Mouse (Mus musculus): Measurements from ENCODE around the gene Kmo. TPM values are rescaled to one million over a fixed set of nuclear protein-coding genes. Genes with fewer than 3 reads are reported as not detected.

The Kmo gene
- polyA plus RNA-seq (2015; fragmentation: Nextera tagmentation; extraction: Ambion mirVana), result 0.16 and 0.22 TPM in 2 replicates

GRCm38 (mm10) chr1:175619814-175620431, at the start of gene Kmo:
Kmo (plus strand) TSS chr1:175620381.
- H3K4me2 ChIP-seq (replicated peaks; ENCODE audit: low read depth, low read length), result no peak within 1 kb of the TSS
- 90% methylated on average over 13 of the region's 13 CpGs for WGBS

GRCm38 (mm10) chr1:175574129-175574528, 46.1 kb upstream of the Kmo start:
- H3K4me3 ChIP-seq (ENCODE audit: low read length), result no peak overlapping the region
- no peaks in the 10 kb centered on the region for H3K36me3 ChIP-seq (ENCODE audit: insufficient read depth, low read length)
- no peak overlapping the region for H3K9ac ChIP-seq (replicated peaks; ENCODE audit: low read length)
- H3K27me3 ChIP-seq (ENCODE audit: insufficient read depth, low read length), result no peaks in the 10 kb centered on the region
- ATAC-seq (ENCODE audit: low FRiP score, low TSS enrichment), result no peak
- no peak overlapping the region for H3K4me2 ChIP-seq (replicated peaks; ENCODE audit: low read depth, low read length)
- no peaks in the 10 kb centered on the region for H3K4me1 ChIP-seq (ENCODE audit: insufficient read depth, low read length)
- H3K27ac ChIP-seq (ENCODE audit: low read length), result no peak overlapping the region
- 91% methylated on average over 2 of the region's 2 CpGs for WGBS
- H3K9me3 ChIP-seq (ENCODE audit: low read length), result no peaks in the 10 kb centered on the region

More at GRCm38 (mm10) chr1:175619814-175620431, at the start of gene Kmo:
- Histone ChIP-seq H3K36me3 (ENCODE audit: insufficient read depth, low read length) (peaks cover 31% of the 10 kb centered on the region), H3K4me1 (ENCODE audit: insufficient read depth, low read length) (peaks cover 10% of the 10 kb centered on the region), H3K4me3 (ENCODE audit: low read length) (no peak within 1 kb of the TSS), H3K9ac (replicated peaks; ENCODE audit: low read length) (no peak within 1 kb of the TSS), H3K27me3 (ENCODE audit: insufficient read depth, low read length) (no peaks in the 10 kb centered on the region), H3K9me3 (ENCODE audit: low read length) (no peaks in the 10 kb centered on the region), H3K27ac (ENCODE audit: low read length) (no peak within 1 kb of the TSS)
- ATAC-seq (ENCODE audit: low FRiP score, low TSS enrichment), result no peak

- H3K27me3 ChIP-seq (ENCODE audit: insufficient read depth, low read length), result no peaks in the 10 kb centered on the region
- no peak overlapping the region for H3K4me3 ChIP-seq (ENCODE audit: low read length)
- H3K9me3 ChIP-seq (ENCODE audit: low read length), result no peaks in the 10 kb centered on the region
- ATAC-seq (ENCODE audit: low FRiP score, low TSS enrichment), result no peak
- H3K27ac ChIP-seq (ENCODE audit: low read length), result no peak overlapping the region
- H3K4me2 ChIP-seq (replicated peaks; ENCODE audit: low read depth, low read length), result no peak overlapping the region
- H3K36me3 ChIP-seq (ENCODE audit: insufficient read depth, low read length), result no peaks in the 10 kb centered on the region
- no peaks in the 10 kb centered on the region for H3K4me1 ChIP-seq (ENCODE audit: insufficient read depth, low read length)
- H3K9ac ChIP-seq (replicated peaks; ENCODE audit: low read length), result no peak overlapping the region
- WGBS, result 73% methylated on average over 2 of the region's 2 CpGs
Observed at GRCm38 (mm10) chr1:175578425-175579096, 41.6 kb upstream of the Kmo start.

- Histone ChIP-seq H3K4me2 (replicated peaks; ENCODE audit: low read depth, low read length) (no peak overlapping the region), H3K9ac (replicated peaks; ENCODE audit: low read length) (no peak overlapping the region), H3K27me3 (ENCODE audit: insufficient read depth, low read length) (no peaks in the 10 kb centered on the region), H3K4me1 (ENCODE audit: insufficient read depth, low read length) (no peaks in the 10 kb centered on the region), H3K36me3 (ENCODE audit: insufficient read depth, low read length) (no peaks in the 10 kb centered on the region), H3K27ac (ENCODE audit: low read length) (no peak overlapping the region), H3K9me3 (ENCODE audit: low read length) (no peaks in the 10 kb centered on the region), H3K4me3 (ENCODE audit: low read length) (no peak overlapping the region)
- no peak for ATAC-seq (ENCODE audit: low FRiP score, low TSS enrichment)
- 86% methylated on average over 9 of the region's 9 CpGs for WGBS
Observed at GRCm38 (mm10) chr1:175579598-175580235, 40.5 kb upstream of the Kmo start.

- H3K27ac ChIP-seq (ENCODE audit: low read length), result no peak overlapping the region
- H3K36me3 ChIP-seq (ENCODE audit: insufficient read depth, low read length), result no peaks in the 10 kb centered on the region
- WGBS, result 85% methylated on average over 7 of the region's 7 CpGs
- H3K9ac ChIP-seq (replicated peaks; ENCODE audit: low read length), result no peak overlapping the region
- no peaks in the 10 kb centered on the region for H3K4me1 ChIP-seq (ENCODE audit: insufficient read depth, low read length)
- H3K4me2 ChIP-seq (replicated peaks; ENCODE audit: low read depth, low read length), result no peak overlapping the region
- no peaks in the 10 kb centered on the region for H3K27me3 ChIP-seq (ENCODE audit: insufficient read depth, low read length)
- no peak overlapping the region for H3K4me3 ChIP-seq (ENCODE audit: low read length)
- no peak for ATAC-seq (ENCODE audit: low FRiP score, low TSS enrichment)
- no peaks in the 10 kb centered on the region for H3K9me3 ChIP-seq (ENCODE audit: low read length)
Observed at GRCm38 (mm10) chr1:175580346-175580745, 39.8 kb upstream of the Kmo start.

GRCm38 (mm10) chr1:175582799-175583198, 37.4 kb upstream of the Kmo start:
- WGBS, result 76% methylated on average over 4 of the region's 4 CpGs
- Histone ChIP-seq H3K9ac (replicated peaks; ENCODE audit: low read length) (no peak overlapping the region), H3K4me1 (ENCODE audit: insufficient read depth, low read length) (no peaks in the 10 kb centered on the region), H3K27ac (ENCODE audit: low read length) (no peak overlapping the region), H3K9me3 (ENCODE audit: low read length) (no peaks in the 10 kb centered on the region), H3K4me3 (ENCODE audit: low read length) (no peak overlapping the region), H3K36me3 (ENCODE audit: insufficient read depth, low read length) (no peaks in the 10 kb centered on the region), H3K4me2 (replicated peaks; ENCODE audit: low read depth, low read length) (no peak overlapping the region), H3K27me3 (ENCODE audit: insufficient read depth, low read length) (no peaks in the 10 kb centered on the region)
- ATAC-seq (ENCODE audit: low FRiP score, low TSS enrichment), result no peak

- Histone ChIP-seq H3K4me3 (ENCODE audit: low read length) (no peak overlapping the region), H3K9me3 (ENCODE audit: low read length) (no peaks in the 10 kb centered on the region), H3K27ac (ENCODE audit: low read length) (no peak overlapping the region), H3K9ac (replicated peaks; ENCODE audit: low read length) (no peak overlapping the region), H3K4me2 (replicated peaks; ENCODE audit: low read depth, low read length) (no peak overlapping the region), H3K4me1 (ENCODE audit: insufficient read depth, low read length) (no peaks in the 10 kb centered on the region), H3K27me3 (ENCODE audit: insufficient read depth, low read length) (no peaks in the 10 kb centered on the region), H3K36me3 (ENCODE audit: insufficient read depth, low read length) (no peaks in the 10 kb centered on the region)
- no peak for ATAC-seq (ENCODE audit: low FRiP score, low TSS enrichment)
- WGBS, result 72% methylated on average over 2 of the region's 2 CpGs
Observed at GRCm38 (mm10) chr1:175585267-175585666, 34.9 kb upstream of the Kmo start.

- Histone ChIP-seq H3K27ac (ENCODE audit: low read length) (no peak overlapping the region), H3K27me3 (ENCODE audit: insufficient read depth, low read length) (no peaks in the 10 kb centered on the region), H3K36me3 (ENCODE audit: insufficient read depth, low read length) (no peaks in the 10 kb centered on the region), H3K4me2 (replicated peaks; ENCODE audit: low read depth, low read length) (no peak overlapping the region), H3K4me3 (ENCODE audit: low read length) (no peak overlapping the region), H3K4me1 (ENCODE audit: insufficient read depth, low read length) (no peaks in the 10 kb centered on the region), H3K9me3 (ENCODE audit: low read length) (no peaks in the 10 kb centered on the region), H3K9ac (replicated peaks; ENCODE audit: low read length) (no peak overlapping the region)
- 61% methylated on average over 5 of the region's 5 CpGs for WGBS
- no peak for ATAC-seq (ENCODE audit: low FRiP score, low TSS enrichment)
Observed at GRCm38 (mm10) chr1:175586656-175587055, 33.5 kb upstream of the Kmo start.

- no peaks in the 10 kb centered on the region for H3K9me3 ChIP-seq (ENCODE audit: low read length)
- no peak for ATAC-seq (ENCODE audit: low FRiP score, low TSS enrichment)
- H3K36me3 ChIP-seq (ENCODE audit: insufficient read depth, low read length), result no peaks in the 10 kb centered on the region
- WGBS, result 89% methylated on average over 1 of the region's 1 CpGs
- no peak overlapping the region for H3K9ac ChIP-seq (replicated peaks; ENCODE audit: low read length)
- H3K27me3 ChIP-seq (ENCODE audit: insufficient read depth, low read length), result no peaks in the 10 kb centered on the region
- H3K4me3 ChIP-seq (ENCODE audit: low read length), result no peak overlapping the region
- H3K27ac ChIP-seq (ENCODE audit: low read length), result no peak overlapping the region
- H3K4me1 ChIP-seq (ENCODE audit: insufficient read depth, low read length), result no peaks in the 10 kb centered on the region
- H3K4me2 ChIP-seq (replicated peaks; ENCODE audit: low read depth, low read length), result no peak overlapping the region
Observed at GRCm38 (mm10) chr1:175592832-175593231, 27.3 kb upstream of the Kmo start.

- Histone ChIP-seq H3K27me3 (ENCODE audit: insufficient read depth, low read length) (no peaks in the 10 kb centered on the region), H3K4me1 (ENCODE audit: insufficient read depth, low read length) (no peaks in the 10 kb centered on the region), H3K36me3 (ENCODE audit: insufficient read depth, low read length) (peaks cover 33% of the 10 kb centered on the region), H3K27ac (ENCODE audit: low read length) (no peak overlapping the region), H3K4me3 (ENCODE audit: low read length) (no peak overlapping the region), H3K9me3 (ENCODE audit: low read length) (no peaks in the 10 kb centered on the region), H3K9ac (replicated peaks; ENCODE audit: low read length) (no peak overlapping the region), H3K4me2 (replicated peaks; ENCODE audit: low read depth, low read length) (no peak overlapping the region)
- 87% methylated on average over 11 of the region's 11 CpGs for WGBS
- no peak for ATAC-seq (ENCODE audit: low FRiP score, low TSS enrichment)
Observed at GRCm38 (mm10) chr1:175602231-175602630, 17.9 kb upstream of the Kmo start.

All from kidney, embryonic 16.5 days (tissue).